Comparison of ENCODE assay signal across 15 mouse cellular contexts in the genomic region with DNA sequence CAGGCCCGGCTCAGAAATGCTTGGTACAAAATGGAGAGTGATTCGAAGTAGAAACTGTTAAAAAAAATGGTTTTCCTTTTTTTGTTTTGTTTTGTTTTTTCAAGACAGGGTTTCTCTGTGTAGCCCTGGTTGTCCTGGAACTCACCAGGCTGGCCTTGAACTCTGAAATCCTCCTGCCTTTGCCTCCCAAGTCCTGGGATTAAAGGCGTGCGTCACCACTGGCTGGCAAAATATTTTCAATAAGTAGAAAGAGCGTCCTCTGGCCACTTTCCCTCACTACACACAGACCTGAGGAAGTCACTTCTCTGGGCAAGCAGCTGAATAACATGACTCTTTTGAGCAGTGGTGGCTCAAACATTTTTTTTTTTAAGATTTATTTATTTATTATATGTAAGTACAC. TPM values are rescaled to one million over a fixed set of nuclear protein-coding genes. Genes with fewer than 3 reads are reported as not detected.
DNase-seq lines count a peak whose midpoint lies in the region; ATAC-seq and TF ChIP-seq lines count a peak whose summit lies in the region.
"Had no signal": no experiment of that assay in that cellular context is flagged by ENCODE, and none has a peak within 500 bp of the region (broad histone marks: within the 10 kb centered on the region; RNA-seq: fewer than 3 reads in every experiment).

No protein-coding gene starts in this region.

- TF ChIP-seq CTCF in heart, adult 2 months (IDR thresholded peaks at IDR 0.05), result no peak

- no peaks in the 10 kb centered on the region for H3K36me3 ChIP-seq in heart, adult 2 months (ENCODE audit: control insufficient read depth, insufficient read depth, low read length)
- no peaks in the 10 kb centered on the region for H3K36me3 ChIP-seq in liver, embryonic 16.5 days (ENCODE audit: control insufficient read depth, insufficient read depth)
- H3K36me3 ChIP-seq: forebrain, embryonic 10.5 days; heart, embryonic 10.5 days; heart, embryonic 13.5 days had no signal

- H3K27ac ChIP-seq in heart, adult 2 months, result no peak overlapping the region
- peak overlapping the region; percentile 55; the same call in 1 of the 2 replicates for H3K27ac ChIP-seq in liver, embryonic 16.5 days (ENCODE audit: low read length)
- H3K27ac ChIP-seq: forebrain, embryonic 10.5 days; forebrain, embryonic 13.5 days; hindbrain, embryonic 14.5 days; hindbrain, postnatal 0 days had no signal

- no peak overlapping the region for H3K4me2 ChIP-seq in liver, embryonic 16.5 days (ENCODE audit: low read depth, low read length)
- H3K4me2 ChIP-seq: forebrain, embryonic 13.5 days; hindbrain, embryonic 14.5 days had no signal

- H3K4me1 ChIP-seq in heart, adult 2 months (ENCODE audit: control insufficient read depth, insufficient read depth, low read length), result peaks cover 1% of the 10 kb centered on the region; the same call in 1 of the 2 replicates
- peaks cover 44% of the 10 kb centered on the region for H3K4me1 ChIP-seq in liver, embryonic 16.5 days (ENCODE audit: control insufficient read depth, low read depth, low read length)
- H3K4me1 ChIP-seq: forebrain, embryonic 13.5 days had no signal

- no peak for TF ChIP-seq POLR2A in heart, adult 2 months (IDR thresholded peaks at IDR 0.05; ENCODE audit: insufficient read depth, low read depth, low read length)

- H3K9ac ChIP-seq in heart, adult 2 months (ENCODE audit: low read depth, low read length), result no peak overlapping the region
- H3K9ac ChIP-seq in liver, embryonic 16.5 days (ENCODE audit: low read depth, low read length), result no peak overlapping the region
- H3K9ac ChIP-seq: forebrain, embryonic 13.5 days; heart, embryonic 13.5 days; hindbrain, embryonic 14.5 days had no signal

- peak; percentile 41 to 68 for DNase-seq in adrenal gland, adult (ENCODE audit: inconsistent age in 2 of 2, low spot score in 1 of 2)
- no peak for DNase-seq in adrenal gland, postnatal 4 days (ENCODE audit: low spot score in 2 of 2)
- peak; percentile 57 for DNase-seq in heart, adult 11 months
- no peak for DNase-seq in heart, adult 2 months
- DNase-seq in NIH3T3 (ENCODE audit: low read depth), result peak; percentile 1
- DNase-seq in layer of hippocampus, adult 8-10 months (ENCODE audit: low spot score in 2 of 2), result no peak
- no peak for DNase-seq in thymus, adult 18-20 months

- H3K27me3 ChIP-seq in heart, adult 2 months (ENCODE audit: control insufficient read depth, insufficient read depth, low read length), result no peaks in the 10 kb centered on the region
- no peaks in the 10 kb centered on the region for H3K27me3 ChIP-seq in liver, embryonic 16.5 days (ENCODE audit: control insufficient read depth, insufficient read depth, low read depth, low read length)
- H3K27me3 ChIP-seq: forebrain, embryonic 13.5 days; heart, embryonic 13.5 days; Patski had no signal

- no peak for TF ChIP-seq EP300 in heart, adult 2 months (IDR thresholded peaks at IDR 0.05; ENCODE audit: insufficient read depth, low read depth, low read length)

- H3K9me3 ChIP-seq in liver, embryonic 16.5 days (replicated peaks; ENCODE audit: control insufficient read depth, low read length), result no peaks in the 10 kb centered on the region
- H3K9me3 ChIP-seq: forebrain, embryonic 10.5 days; forebrain, embryonic 13.5 days; heart, embryonic 10.5 days; heart, embryonic 13.5 days had no signal

- intact Hi-C loops in heart, adult 2 months (cut with DNase I), result loop anchor here (1.0 to 10.0 kb wide), 4 partner anchors 52 to 264 kb away; no protein-coding TSS in a partner anchor

- 67% methylated on average over 5 of the region's 5 CpGs for WGBS in heart, adult 2 months
- WGBS in liver, embryonic 16.5 days (ENCODE audit: insufficient replicate concordance), result 68% methylated on average over 5 of the region's 5 CpGs

- no peaks in the 10 kb centered on the region for H3K79me2 ChIP-seq in heart, adult 2 months (replicated peaks; ENCODE audit: control insufficient read depth, insufficient read depth, low read length)

- H3K4me3 ChIP-seq in heart, adult 2 months, result no peak overlapping the region
- H3K4me3 ChIP-seq in liver, embryonic 16.5 days (ENCODE audit: low read depth, low read length), result no peak overlapping the region
- H3K4me3 ChIP-seq: forebrain, embryonic 10.5 days; forebrain, embryonic 13.5 days; heart, embryonic 10.5 days; heart, embryonic 13.5 days had no signal

- no peak for ATAC-seq in liver, embryonic 16.5 days (ENCODE audit: low read depth)

RNA-seq across cellular contexts. Expression of gene Klhl25, which starts 19.6 kb away (rescaled TPM):
- total RNA-seq in adrenal gland, postnatal 4 days (2021), result 10 to 100 TPM; 15.7 to 18.4 TPM
- 1 to 10 TPM; 4.8 to 6.4 TPM for total RNA-seq in heart, adult 2 months (2021)
- polyA plus RNA-seq in heart, adult 2 months (2012; rRNA removed), result 5.9 and 7.1 TPM in 2 replicates
- 19.4 and 22.5 TPM in 2 replicates for polyA plus RNA-seq in liver, embryonic 16.5 days (2015; fragmentation: Nextera tagmentation; extraction: Ambion mirVana)
- total RNA-seq in layer of hippocampus, adult 8-10 months (2022), result 10 to 100 TPM in 3 of 4 experiments, 1 to 10 TPM in 1; 7.6 to 14.6 (median 11.4) TPM

Comparison
In these comparisons a context has a peak if more than half of its experiments do, and no peak if none do; other contexts are left out.
1. DNase-seq: peak in adrenal gland, adult (2 of 2), heart, adult 11 months (single experiment) and NIH3T3 (single experiment); none in adrenal gland, postnatal 4 days (0 of 2), heart, adult 2 months (0 of 2), layer of hippocampus, adult 8-10 months (0 of 2) and thymus, adult 18-20 months (0 of 2).